Mouse (Mus musculus): Measurements from ENCODE around the gene Rbm45.

- TF ChIP-seq POLR2A (IDR thresholded peaks at IDR 0.05; ENCODE audit: low read depth, low read length) = no peak
- no peak for TF ChIP-seq CTCF (conservative IDR thresholded peaks at IDR 0.05; ENCODE audit: insufficient read depth, insufficient read length, low read depth, low read length)
Observed at GRCm38 (mm10) chr2:76368861-76369660, 723 bp upstream of the Rbm45 start.
